Mouse (Mus musculus) lung, postnatal 0 days (tissue): ENCODE measurements at regions not wholly inside any gene's neighbourhood (a gene's known extent, or its start where the extent isn't known, plus 50 kb on each side); places are given as distances from the start of the nearest gene placed in this dataset.

Experiments
- CTCF ChIP-seq: IDR thresholded peaks from 2 replicates; pipeline ENCODE4 v1.5.1; 2016; ENCODE audit warnings: antibody characterized with exemption, mild to moderate bottlenecking
- EP300 ChIP-seq: IDR thresholded peaks from 2 replicates; pipeline ENCODE4 v1.6.1; 2016; ENCODE audit warnings: antibody characterized with exemption, mild to moderate bottlenecking, control low read depth

- TF ChIP-seq EP300 (no peak), CTCF (no peak)
Measured at GRCm38 (mm10) chr15:62091746-62092659, 1169.2 kb upstream of the A1bg start.
